Mouse (Mus musculus) Muller cell, postnatal 12 days (primary cell): ENCODE results near the gene Cep85l.
A peak's percentile ranks its signal among the peaks of the same experiment; 100 is the strongest.

Experiments used
- DNase-seq: peaks from one replicate; pipeline ENCODE4 v3.0.0-alpha.2; 2015; ENCODE audit errors: inconsistent ontology term

Gene Cep85l

GRCm38 (mm10) chr10:53379709-53380106 lies at the start of gene Cep85l:
Gene Cep85l, minus strand, starts transcription at chr10:53379947.
- peak; percentile 96 for DNase-seq

- DNase-seq, result no peak
Observed at GRCm38 (mm10) chr10:53428695-53429447, 49.1 kb upstream of the Cep85l start.

GRCm38 (mm10) chr10:53426524-53426923 lies 46.8 kb upstream of the Cep85l start:
- DNase-seq, result no peak

GRCm38 (mm10) chr10:53423091-53423490 lies 43.3 kb upstream of the Cep85l start:
- DNase-seq, result no peak

GRCm38 (mm10) chr10:53422206-53422605 lies 42.5 kb upstream of the Cep85l start:
- no peak for DNase-seq

GRCm38 (mm10) chr10:53421613-53422012 lies 41.9 kb upstream of the Cep85l start:
- DNase-seq, result no peak

GRCm38 (mm10) chr10:53420069-53420468 lies 40.3 kb upstream of the Cep85l start:
- DNase-seq, result no peak

- no peak for DNase-seq
Observed at GRCm38 (mm10) chr10:53419139-53419935, 39.6 kb upstream of the Cep85l start.

GRCm38 (mm10) chr10:53417015-53417414 lies 37.3 kb upstream of the Cep85l start:
- DNase-seq, result no peak

GRCm38 (mm10) chr10:53416152-53416712 lies 36.5 kb upstream of the Cep85l start:
- no peak for DNase-seq

GRCm38 (mm10) chr10:53415252-53415651 lies 35.5 kb upstream of the Cep85l start:
- DNase-seq, result no peak

- DNase-seq, result no peak
Observed at GRCm38 (mm10) chr10:53414092-53415085, 34.6 kb upstream of the Cep85l start.

GRCm38 (mm10) chr10:53412936-53413335 lies 33.2 kb upstream of the Cep85l start:
- DNase-seq, result no peak

- no peak for DNase-seq
Observed at GRCm38 (mm10) chr10:53412165-53412564, 32.4 kb upstream of the Cep85l start.

GRCm38 (mm10) chr10:53410831-53411230 lies 31.1 kb upstream of the Cep85l start:
- DNase-seq, result no peak

GRCm38 (mm10) chr10:53407422-53407821 lies 27.7 kb upstream of the Cep85l start:
- peak; percentile 41 for DNase-seq

- DNase-seq, result no peak
Observed at GRCm38 (mm10) chr10:53406845-53407244, 27.1 kb upstream of the Cep85l start.

GRCm38 (mm10) chr10:53402293-53402692 lies 22.5 kb upstream of the Cep85l start:
- no peak for DNase-seq

GRCm38 (mm10) chr10:53399053-53399452 lies 19.3 kb upstream of the Cep85l start:
- DNase-seq, result no peak

GRCm38 (mm10) chr10:53398540-53398902 lies 18.8 kb upstream of the Cep85l start:
- no peak for DNase-seq

GRCm38 (mm10) chr10:53397846-53398539 lies 18.2 kb upstream of the Cep85l start:
- peak; percentile 18 for DNase-seq
